12 mouse cellular contexts compared by ENCODE assay signal in genomic region chr13:19101889-19102402, GRCm38 (mm10).
DNase-seq lines count a peak whose midpoint lies in the region; ATAC-seq lines count a peak whose summit lies in the region.
"Had no signal": no experiment of that assay in that cellular context is flagged by ENCODE, and none has a peak within 500 bp of the region (broad histone marks: within the 10 kb centered on the region; RNA-seq: fewer than 3 reads in every experiment).

No protein-coding gene starts in this region.

- H3K9ac ChIP-seq in intestine, embryonic 16.5 days (ENCODE audit: low read depth, low read length), result no peak overlapping the region
- H3K9ac ChIP-seq: midbrain, embryonic 13.5 days had no signal

- H3K4me2 ChIP-seq in intestine, embryonic 16.5 days (ENCODE audit: low read depth, low read length), result no peak overlapping the region
- H3K4me2 ChIP-seq: midbrain, embryonic 13.5 days had no signal

- no peak overlapping the region for H3K27ac ChIP-seq in intestine, embryonic 16.5 days (ENCODE audit: low read length)
- H3K27ac ChIP-seq: midbrain, embryonic 13.5 days had no signal

- WGBS in intestine, embryonic 16.5 days, result 87% methylated on average over 10 of the region's 10 CpGs

- no peaks in the 10 kb centered on the region for H3K4me1 ChIP-seq in intestine, embryonic 16.5 days (ENCODE audit: control insufficient read depth, insufficient read depth, low read length)
- H3K4me1 ChIP-seq: midbrain, embryonic 13.5 days had no signal

- H3K36me3 ChIP-seq in intestine, embryonic 16.5 days (ENCODE audit: control insufficient read depth, insufficient read depth, low read length), result no peaks in the 10 kb centered on the region

- intact Hi-C loops in left cerebral cortex, postnatal 25 days (cut with DNase I), result loop anchor here (1.0 to 5.0 kb wide), 6 partner anchors 25 to 243 kb away; partner anchors contain the start of gene Amph
- intact Hi-C loops in heart, postnatal 25 days (cut with DNase I), result no loop called here

- ATAC-seq in intestine, embryonic 16.5 days, result no peak
- ATAC-seq: forebrain, embryonic 16.5 days; midbrain, embryonic 13.5 days had no signal

- H3K4me3 ChIP-seq in intestine, embryonic 16.5 days (ENCODE audit: low read length), result no peak overlapping the region
- H3K4me3 ChIP-seq: midbrain, embryonic 13.5 days had no signal

- DNase-seq in 416B (ENCODE audit: low read depth), result peak; percentile 9
- peak; percentile 31 for DNase-seq in cerebellum, adult 18-20 months
- peak; percentile 87 for DNase-seq in layer of hippocampus, adult 11-12 months (ENCODE audit: low spot score)
- peak; percentile 93 to 98 for DNase-seq in left cerebral cortex, postnatal 25 days (ENCODE audit: low spot score in 2 of 2)
- no peak for DNase-seq in heart, postnatal 25 days (ENCODE audit: low spot score)
- no peak for DNase-seq in adrenal gland, postnatal 25 days
- DNase-seq: adrenal gland, postnatal 10 days; heart, postnatal 14 days; kidney, postnatal 25 days had no signal

- H3K9me3 ChIP-seq in intestine, embryonic 16.5 days (ENCODE audit: control insufficient read depth, low read length), result no peaks in the 10 kb centered on the region
- H3K9me3 ChIP-seq: midbrain, embryonic 13.5 days had no signal

- H3K27me3 ChIP-seq in intestine, embryonic 16.5 days (replicated peaks; ENCODE audit: control insufficient read depth, insufficient read depth, low read length), result no peaks in the 10 kb centered on the region
- H3K27me3 ChIP-seq: midbrain, embryonic 13.5 days had no signal

Comparison
In these comparisons a context has a peak if more than half of its experiments do, and no peak if none do; other contexts are left out.
1. DNase-seq: peak in 416B (single experiment), cerebellum, adult 18-20 months (2 of 2), layer of hippocampus, adult 11-12 months (single experiment) and left cerebral cortex, postnatal 25 days (2 of 2); none in heart, postnatal 25 days (single experiment) and adrenal gland, postnatal 25 days (single experiment).